Mouse (Mus musculus): ENCODE results near the gene Otof.

The Otof gene

DNA sequence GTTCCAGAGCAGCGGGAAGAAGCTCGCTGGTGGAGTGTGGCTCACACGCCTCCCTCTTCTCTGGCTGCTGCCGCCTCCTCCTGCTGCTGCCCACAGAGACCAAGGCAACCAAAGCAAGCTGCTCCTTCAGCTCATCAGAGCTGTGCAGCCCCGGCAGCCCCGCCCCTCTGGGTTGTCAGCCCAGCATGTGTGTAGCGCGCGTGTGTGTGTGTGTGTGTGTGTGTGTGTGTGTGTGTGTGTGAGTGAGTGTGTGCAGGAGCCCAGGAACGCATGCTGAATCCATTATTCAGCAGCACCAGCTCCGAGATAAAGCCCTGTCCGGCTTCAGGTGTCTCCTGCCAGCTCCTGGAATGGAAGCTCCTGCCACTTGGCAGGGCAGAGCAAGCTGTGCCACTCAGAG lies at the start of gene Otof:
Gene Otof, minus strand, starts transcription at position 112 of the 400 bp plus-strand sequence.
- DNase-seq (ENCODE audit: low spot score in 2 of 2), result peak; percentile 58 to 77

DNA sequence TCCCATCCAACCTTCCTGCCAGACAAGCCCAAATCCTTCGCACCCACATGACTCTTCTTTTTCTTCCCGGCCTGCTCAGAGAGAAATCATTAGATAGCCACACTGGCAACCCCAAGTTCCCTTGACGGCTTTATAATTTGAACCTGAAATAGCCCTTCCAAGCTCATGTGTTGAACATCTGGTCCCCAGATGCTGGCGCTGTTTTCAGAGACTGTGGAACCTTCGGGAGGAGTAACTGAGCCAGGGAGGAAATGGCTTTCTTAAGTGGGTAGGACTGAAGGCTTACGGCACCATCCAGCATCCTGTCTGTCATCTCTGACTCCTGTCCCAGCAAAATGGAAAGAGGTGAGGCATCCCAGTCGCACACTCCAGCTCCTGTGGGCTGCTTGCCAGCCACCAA lies 35.6 kb upstream of the Otof start:
- no peak for DNase-seq (ENCODE audit: low spot score in 2 of 2)

DNA sequence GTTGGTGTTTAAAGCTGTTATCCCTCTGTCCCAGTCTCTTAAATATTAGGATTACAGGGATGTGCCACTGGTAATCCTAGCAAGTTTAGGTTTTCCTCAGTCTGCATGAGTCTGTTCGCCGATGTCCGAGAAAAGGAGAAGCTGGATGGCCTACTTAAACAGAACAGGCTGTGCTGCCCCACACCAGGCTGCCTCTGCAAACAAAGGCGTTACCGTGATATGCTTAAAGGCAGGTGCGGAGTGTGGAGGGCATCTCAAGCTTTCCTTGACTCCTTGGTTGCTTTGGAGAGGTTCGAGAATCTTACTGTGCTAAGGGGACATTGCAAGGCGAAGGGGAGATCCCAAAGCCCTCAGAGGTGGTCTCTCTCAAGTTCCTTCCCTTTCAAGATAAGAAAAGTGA lies 35.1 kb upstream of the Otof start:
- no peak for DNase-seq (ENCODE audit: low spot score in 2 of 2)

DNA sequence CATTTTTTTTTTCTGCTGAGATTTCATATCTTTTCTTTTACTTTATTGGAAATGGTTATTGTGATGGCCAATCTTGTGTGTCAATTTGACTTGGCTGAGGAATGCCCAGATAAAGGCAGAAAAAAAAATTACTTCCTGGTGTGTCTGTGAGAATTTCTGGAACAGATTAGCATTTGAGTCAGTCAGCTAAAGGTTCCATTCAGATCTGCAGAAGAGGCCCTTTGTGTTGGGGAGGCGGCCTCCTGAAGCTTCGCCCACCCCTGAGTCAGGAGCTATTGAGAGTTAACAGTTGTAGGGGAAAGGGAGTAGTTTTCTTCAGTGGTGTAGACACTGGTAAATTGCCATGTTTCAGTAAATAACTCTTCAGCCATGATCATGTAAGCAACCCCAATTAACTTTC lies 33.6 kb upstream of the Otof start:
- no peak for DNase-seq (ENCODE audit: low spot score in 2 of 2)

DNA sequence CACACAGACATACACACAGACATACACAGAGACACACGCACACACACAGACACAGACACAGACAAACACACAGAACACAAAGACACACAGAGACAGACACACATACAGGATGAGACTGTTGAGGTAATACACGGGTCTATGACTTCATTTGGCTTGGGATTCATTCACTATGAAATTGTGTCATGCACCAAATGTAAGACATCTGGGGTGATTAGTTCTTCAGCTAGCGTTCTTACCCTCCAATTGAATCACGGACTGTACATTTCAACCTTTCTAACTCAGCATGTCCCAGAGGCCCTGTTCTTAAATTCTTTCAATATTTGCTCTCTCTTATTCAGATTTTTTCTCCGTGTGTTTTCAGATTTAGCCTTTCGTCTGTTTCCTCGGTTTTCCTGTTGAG lies 32.9 kb upstream of the Otof start:
- no peak for DNase-seq (ENCODE audit: low spot score in 2 of 2)

DNA sequence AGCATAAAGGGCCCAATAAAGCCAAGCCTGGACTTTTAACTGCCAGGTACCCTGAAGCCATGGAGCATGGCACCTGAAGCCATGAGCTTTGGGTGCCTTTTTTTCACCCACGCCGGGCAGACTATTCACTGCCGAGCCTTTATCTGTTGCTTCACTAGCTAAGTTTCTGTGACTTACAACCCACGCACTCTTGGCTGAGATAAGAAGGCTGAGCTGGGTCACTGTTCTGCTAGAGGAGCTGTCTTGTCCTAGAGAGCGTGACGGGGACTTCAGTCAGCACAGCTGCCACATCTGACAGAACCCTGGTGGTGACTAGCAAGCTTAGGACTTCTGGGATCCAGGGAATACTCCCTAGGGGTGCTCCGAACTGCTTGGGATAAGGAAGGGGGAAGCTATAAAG lies 32.0 kb upstream of the Otof start:
- no peak for DNase-seq (ENCODE audit: low spot score in 2 of 2)

DNA sequence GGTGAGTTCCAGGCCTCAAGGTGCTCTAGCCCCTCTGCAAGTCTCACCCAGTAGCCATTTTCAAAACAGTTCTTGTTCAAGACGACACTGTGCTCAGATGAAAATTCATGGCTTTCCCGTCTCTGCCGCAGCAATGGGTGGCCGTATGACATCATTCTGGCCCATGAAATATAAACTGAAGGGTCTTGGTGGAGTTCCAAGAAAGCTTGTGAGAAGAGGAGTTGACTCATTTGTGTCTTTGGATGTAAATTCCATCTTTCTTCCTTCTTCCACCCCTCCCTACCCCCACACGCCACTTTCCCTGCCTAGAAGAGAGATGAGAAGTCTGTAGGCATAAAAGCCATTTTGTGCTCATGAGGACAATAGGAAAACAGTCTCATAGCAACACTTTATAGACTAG lies 29.1 kb upstream of the Otof start:
- DNase-seq (ENCODE audit: low spot score in 2 of 2), result no peak

DNA sequence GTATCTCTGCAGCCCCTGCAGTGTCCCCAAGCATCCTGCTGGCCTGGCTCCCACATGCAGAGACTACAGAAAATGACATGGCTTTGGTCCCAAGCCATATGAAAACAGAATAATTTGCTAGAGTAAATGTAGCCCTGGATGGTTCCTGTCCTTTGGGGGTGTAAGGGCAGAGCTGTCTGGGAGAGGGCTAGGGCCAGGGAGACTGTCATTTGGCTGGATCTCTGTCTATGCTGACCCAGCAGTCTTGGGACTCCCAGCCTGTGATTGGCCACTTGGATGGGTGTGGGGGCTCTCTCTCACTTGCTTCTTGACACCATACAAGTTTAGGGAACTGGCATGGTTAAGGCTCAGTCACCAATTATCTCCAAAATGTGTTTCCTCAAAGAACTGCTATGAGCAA lies 28.5 kb upstream of the Otof start:
- DNase-seq (ENCODE audit: low spot score in 2 of 2), result no peak

DNA sequence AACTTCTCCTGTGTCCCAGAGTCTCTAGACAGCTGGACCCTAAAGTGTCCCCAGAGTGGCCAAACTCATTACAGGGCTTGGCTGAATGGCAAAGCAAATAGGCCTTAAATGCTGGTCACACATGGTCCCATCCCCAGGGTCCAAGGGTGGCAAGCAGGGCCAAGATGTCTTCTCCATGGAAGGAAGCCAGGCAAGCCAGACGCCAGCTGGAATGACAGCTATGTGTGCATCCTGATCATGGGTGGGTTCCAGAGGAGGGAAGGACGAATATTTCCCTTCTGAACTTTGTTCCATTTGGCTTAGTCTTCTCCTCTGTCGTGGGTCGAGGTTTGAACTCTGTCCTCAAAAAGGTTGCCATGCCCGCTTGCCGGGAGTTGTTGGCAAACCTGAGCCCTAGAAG lies 23.4 kb upstream of the Otof start:
- DNase-seq (ENCODE audit: low spot score in 2 of 2), result no peak

DNA sequence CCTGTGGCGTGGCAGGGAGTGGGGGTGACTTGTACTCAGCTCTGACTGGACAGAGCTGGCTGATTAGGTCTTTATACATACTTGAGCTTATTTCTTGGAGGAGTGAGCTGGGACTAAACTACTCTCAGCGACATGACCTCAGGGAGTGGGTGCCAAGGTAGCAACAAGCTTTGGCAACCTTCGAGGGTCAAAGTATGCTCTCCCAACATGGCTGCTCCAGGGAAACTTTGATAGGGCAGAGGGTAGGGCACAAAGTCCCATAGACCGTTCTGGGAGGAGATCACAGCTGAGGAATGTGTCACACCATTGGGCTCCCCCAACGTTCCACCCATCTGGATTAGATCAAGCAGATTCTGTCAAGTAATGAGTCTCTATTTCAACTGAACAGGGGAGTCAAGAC lies 22.9 kb upstream of the Otof start:
- DNase-seq (ENCODE audit: low spot score in 2 of 2), result no peak

DNA sequence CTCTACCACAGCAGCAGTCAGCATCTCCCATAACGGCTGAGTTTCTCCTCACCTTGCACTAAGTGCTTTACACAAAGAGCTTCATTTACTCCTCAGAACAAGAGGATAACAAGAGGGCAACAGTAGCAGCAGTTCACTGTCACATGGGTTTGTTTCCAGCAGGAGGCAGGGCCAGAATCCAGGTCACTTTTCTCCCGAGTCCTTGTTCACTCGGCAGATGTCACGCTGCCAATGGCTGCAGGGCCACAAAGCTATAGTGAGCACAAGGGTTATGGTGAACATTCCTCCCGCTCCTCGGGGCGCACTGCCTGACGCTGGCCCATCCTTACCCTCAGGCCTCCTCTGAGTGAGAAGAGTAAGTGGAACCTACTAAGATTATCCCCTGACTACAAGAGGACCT lies 21.8 kb upstream of the Otof start:
- DNase-seq (ENCODE audit: low spot score in 2 of 2), result no peak

DNA sequence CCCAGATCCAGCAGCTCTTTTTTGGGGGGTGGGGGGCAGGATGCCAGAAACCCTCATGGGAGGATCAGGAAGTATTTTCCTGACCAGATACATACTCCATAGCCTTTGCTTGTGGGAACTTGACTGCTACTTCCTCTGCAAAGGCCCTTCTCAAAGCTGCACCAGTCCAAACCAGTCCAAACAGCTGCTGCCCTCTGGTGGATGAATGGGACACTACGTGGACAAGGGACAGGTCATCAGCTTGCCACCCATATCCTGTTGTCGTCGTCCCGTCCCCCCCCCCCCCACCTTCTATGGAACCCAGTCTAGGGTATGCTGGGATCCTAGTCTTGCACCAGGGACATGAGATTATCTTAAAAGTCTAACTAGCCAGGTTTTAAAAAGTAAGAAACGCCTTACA lies 20.6 kb upstream of the Otof start:
- DNase-seq (ENCODE audit: low spot score in 2 of 2), result peak in 1 of 2 experiments; percentile 61

DNA sequence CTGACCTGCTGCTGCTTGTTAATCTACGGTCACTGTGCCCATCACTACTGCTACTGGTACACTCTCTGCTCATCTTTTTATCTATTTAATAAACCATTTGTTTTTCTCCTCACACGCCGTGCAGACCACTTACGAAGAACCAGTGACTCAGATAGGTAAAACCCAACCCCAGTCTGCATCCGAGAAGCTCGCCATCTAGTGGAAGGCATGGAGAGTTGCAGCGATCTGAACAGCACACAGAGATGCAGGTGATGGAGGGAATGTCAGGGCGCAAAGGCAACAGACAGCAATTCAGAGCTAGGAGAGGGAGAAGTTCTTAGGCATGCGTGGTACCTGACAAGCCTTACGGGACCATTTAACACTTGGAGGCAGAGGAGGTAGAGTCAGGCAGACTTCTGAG lies 14.8 kb upstream of the Otof start:
- no peak for DNase-seq (ENCODE audit: low spot score in 2 of 2)

DNA sequence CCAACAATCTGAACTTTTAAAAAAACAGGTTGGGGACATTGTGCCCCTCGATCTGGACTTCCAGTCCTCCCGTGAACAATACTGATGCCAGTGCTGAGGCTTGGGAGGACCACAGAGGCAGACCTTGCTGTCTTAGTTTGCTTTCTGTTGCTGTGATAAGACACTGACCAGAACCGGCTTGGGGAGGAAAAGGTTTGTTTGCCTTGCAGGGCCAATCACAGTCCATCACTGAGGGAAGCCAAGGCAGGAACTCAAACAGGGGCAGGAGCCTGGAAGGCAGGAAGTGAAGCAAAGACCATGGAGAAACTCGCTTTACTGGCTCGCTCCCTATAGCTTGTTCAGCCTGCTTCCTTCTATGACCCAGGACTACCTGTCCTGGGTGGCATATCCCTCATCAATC lies 10.4 kb upstream of the Otof start:
- no peak for DNase-seq (ENCODE audit: low spot score in 2 of 2)

DNA sequence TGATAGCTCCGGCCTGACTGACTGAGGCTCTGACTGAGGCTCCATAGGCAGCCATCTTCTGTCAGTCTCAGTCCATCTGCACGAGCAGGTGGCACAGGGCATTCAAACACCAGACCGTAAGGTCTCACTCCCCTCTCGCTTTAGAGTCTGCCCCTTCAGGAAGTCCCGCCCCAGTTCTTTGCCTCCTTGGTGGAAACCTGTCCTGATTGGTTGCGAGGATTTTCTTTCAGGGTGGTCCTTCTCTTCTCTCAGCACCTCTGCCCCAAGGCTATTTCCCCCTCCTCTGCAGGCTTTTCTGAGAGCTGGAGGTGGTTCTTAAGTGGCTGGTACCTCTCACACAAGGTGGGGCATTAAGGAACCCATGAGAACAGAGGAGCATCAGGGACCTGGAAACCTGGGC lies 8.7 kb upstream of the Otof start:
- DNase-seq (ENCODE audit: low spot score in 2 of 2), result no peak

DNA sequence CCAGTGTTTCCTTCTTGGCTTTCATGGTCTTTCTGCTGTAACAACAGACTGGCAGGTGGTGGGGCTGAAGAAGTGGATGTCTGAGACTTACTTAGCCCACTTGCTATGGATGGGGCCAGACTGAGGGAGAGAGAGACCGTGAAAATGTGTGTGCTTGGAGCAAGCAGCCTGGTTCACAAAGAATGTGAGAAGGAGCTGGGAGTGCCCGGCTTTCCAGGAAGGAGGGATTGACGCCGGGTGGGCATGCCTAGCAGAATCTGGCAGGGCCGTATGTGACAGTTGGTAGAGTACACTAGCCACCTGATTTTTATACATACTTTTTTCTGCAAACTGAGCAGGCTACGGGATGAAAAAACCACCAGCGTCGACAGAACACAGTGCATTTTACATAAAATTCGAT lies 4.6 kb upstream of the Otof start:
- no peak for DNase-seq (ENCODE audit: low spot score in 2 of 2)

DNA sequence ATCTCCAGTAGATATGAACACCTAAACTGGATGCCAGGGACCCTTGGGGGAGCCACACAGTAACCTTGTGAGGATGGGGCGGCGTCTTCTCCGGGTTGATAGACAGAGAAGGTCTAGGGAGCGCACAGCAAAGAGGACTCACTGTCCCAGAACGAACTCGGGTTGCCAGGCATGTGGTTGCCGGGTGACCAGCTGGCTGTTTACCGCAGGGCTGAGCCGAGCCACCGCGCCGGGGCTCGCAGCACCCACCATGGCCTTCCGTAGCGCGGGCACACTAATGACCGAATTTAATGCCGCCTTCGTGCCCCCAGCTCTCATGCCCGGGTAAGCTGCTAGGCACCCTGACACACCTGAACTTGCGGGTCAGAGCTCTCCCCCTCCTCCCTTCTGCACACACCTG lies 4.1 kb upstream of the Otof start, which contains the start of gene 1700001C02Rik:
Gene 1700001C02Rik, plus strand, starts transcription at position 187 of the 400 bp plus-strand sequence.
- peak in 1 of 2 experiments; percentile 36 for DNase-seq (ENCODE audit: low spot score in 2 of 2)

DNA sequence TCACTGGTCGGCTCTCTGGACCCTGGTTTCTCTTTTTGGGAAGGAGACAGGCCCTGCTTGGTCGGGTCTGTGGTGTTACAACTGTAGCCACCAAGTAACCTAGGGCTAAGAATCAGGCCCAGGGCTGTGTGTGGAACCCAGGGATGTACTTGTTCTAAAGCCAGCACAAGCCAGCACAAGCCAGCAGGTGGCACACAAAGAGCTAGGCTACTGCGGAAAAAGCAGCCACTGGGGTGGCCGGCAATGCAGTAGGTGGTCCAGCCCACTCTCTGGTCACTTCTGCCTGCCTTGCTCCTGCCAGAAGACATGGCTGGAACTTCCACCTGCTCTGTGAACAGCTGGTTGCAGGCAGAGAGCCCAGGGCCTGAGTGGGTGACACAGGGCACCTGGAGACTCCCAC lies 1.6 kb downstream of the Otof start:
- no peak for DNase-seq (ENCODE audit: low spot score in 2 of 2)

DNA sequence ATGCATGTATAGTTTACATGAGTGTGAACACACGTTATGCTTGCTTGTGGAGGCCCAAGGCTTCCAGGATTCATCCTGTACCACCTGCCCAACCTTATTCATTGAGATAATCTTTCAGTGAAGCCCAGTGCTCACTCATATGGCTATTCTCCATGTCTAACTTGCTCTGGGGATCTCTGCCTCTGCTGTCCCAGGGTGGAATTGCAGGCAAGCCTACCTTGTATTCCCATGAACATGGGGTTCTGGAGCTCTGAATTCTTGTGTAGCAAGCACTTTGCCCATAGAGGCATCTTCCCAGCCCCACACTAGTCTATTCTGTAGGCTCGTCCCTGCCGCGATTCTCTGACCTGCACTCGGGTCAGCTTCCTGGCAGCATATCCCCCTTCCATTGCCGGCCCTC lies 5.7 kb downstream of the Otof start:
- no peak for DNase-seq (ENCODE audit: low spot score in 2 of 2)

DNA sequence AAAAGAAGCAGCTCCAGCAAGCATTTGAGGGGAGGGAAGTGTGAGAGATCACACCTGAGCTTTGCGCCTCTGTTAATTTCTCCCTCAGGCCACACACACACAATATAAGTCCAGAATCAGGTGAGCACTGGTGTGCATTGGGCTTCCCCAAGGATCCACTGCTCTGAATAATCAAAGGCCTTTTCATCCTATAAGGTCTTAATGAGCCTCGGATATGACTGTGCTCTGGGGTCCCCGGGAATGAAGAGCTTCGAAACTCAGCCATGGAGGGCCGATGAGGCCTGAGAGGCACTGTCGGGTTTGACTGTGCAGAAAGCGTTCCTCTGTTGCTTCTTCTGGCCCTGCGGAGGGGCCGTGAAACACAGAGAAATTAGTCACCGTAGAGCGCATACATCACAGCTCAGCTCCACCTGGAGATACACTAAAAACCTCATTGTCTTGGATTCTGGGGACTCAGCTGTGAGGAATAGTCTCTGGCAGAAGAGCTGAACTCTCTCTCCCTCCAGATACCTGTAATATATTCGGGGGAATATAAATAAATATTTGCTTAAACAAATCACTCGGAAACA lies 17.3 kb downstream of the Otof start:
- no peak for DNase-seq (ENCODE audit: low spot score in 2 of 2)

DNA sequence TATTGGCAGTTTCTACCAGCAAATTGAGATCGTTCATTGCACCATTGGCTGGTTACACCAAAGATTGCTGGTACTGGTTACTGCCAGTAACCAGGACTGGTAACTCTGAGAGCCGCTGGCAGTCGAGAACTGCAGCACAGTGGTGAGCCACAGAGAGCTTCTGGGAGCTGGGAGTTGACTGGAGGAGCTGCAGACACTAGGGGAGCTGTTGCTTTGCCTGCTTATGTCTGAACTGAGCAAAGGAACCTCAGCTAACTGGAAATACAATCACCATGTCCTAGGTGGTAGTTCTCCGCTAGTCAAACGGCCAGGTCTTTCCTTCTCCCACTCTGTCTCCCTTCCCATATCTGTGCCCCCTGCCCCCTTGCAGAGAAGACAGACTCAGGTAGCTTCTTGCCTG lies 19.5 kb downstream of the Otof start:
- DNase-seq (ENCODE audit: low spot score in 2 of 2), result no peak

DNA sequence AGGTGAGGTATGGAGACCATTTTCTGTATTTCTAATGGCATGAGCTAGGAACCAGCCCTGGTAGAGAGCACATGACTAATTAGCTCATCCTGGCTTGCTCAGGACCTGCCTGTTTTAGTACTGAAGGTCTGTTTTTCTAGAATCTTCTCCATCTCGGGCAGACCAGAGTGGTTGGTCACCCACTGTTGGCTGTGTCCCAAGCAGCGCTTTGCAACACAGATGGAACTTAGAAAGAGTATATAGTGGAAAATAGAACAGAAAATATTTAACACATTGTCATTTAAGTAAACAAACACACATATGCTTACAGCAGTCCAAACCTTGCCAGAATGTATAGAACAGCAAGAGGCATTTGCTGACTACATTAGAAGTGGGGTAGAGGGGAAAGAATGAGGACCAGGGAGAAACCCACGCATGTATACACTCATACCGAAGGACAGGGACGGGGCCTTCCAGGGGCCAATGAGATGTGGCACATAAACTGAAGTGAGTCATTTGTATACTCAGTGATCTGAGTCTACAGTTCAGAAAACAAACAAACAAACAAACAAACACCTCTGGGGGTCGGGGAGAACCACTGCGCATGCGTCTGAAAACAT lies 21.3 kb downstream of the Otof start:
- no peak for DNase-seq (ENCODE audit: low spot score in 2 of 2)

DNA sequence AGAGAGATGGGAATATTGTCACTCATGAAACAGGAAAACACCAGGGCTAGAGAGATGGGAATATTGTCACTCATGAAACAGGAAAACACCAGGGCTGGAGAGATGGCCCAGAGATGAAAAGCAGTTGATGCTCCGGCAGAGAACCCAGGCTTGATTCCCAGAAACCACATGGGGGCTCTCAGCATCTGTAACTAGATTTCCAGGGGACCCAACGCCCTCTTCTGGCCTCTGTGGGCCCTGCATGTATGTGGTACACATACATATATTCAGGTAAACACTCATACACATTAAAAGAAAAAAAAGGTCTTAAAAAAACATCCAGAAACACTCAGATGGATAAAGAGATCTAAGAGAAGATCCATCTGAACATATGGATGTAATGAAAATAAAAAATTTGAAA lies 22.8 kb downstream of the Otof start:
- no peak for DNase-seq (ENCODE audit: low spot score in 2 of 2)

DNA sequence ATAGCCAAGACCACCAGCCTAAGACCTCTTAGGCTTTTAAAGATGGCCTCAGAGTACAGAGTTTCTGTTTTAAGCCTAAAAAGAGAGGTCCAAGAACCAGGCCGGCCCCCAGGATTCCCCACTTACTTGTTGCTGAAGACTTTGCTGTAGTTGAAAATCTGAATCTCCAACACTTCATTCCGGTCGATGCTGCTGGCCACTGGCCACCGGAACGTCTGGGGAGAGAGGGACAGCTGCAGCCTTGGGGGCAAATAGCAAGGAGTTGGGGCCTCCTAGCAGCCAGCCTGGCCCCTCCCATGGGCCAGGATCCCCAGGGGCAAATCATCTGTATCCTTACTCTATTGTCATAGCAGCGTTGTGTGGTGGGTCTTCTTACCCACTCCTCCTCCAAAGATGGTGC lies 34.3 kb downstream of the Otof start:
- DNase-seq (ENCODE audit: low spot score in 2 of 2), result no peak
